Mouse (Mus musculus) c-Kit-positive CD71-negative TER-119-negative erythroid progenitor cells, embryonic 14.5 days (primary cell): Measurements from ENCODE around the gene C2cd4a.

Source experiments
- DNase-seq: peaks from one replicate; pipeline ENCODE4 v3.0.0-alpha.2; 2013; ENCODE audit warnings: low read depth

Gene C2cd4a

DNA sequence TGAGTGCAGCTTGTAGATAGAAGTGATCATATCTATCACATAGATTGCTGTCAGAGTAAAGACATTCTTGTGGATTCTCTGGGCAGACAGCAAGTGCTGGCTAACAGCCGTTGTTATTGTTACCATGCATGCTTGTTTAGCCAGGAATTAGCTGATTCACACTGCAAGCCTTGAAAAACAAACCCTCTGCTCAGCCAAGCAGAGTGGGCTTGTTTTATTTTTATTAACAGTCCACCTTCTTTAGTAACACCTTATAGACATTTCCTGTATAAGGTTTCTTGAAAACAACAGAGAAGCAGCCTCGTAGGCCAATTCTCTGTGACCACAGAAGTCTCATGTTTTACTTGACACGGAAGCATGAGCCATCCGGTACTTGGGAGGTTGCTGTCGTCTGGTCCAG, 2.4 kb upstream of the C2cd4a start:
- no peak for DNase-seq

DNA sequence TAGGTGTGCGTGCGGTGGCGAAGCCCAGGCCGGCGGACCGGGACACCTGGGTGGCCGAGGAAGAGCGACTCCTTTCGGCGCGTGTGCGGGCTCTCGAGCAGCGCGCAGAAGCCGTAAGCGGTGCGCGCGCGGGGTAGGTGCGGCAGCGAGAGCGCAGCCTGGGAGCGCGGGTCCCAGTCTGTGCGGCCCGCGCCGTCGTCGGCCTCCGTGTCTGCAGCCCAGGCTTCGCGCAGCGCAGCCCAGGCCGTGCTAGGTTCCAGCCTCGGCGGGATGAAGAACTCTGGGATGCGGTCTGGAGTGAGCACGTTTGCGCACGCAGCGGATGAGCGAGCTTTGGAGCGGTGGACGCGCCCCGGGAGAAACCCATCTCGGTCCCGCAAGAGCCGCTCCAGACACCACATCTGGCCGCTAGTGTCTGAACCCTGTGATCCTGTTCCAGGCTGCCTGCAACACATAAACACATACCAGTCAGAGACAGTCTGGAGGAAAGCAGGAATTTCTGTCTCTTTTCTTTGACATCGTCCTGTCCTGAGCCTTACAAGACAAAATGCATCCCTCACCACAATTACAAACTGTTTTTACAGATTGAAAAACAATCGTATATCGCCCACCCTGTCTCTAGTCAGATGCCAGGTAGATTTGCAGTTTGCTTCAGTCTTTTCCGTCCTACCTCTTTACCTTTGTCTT, 628 bp downstream of the C2cd4a start:
- no peak for DNase-seq

DNA sequence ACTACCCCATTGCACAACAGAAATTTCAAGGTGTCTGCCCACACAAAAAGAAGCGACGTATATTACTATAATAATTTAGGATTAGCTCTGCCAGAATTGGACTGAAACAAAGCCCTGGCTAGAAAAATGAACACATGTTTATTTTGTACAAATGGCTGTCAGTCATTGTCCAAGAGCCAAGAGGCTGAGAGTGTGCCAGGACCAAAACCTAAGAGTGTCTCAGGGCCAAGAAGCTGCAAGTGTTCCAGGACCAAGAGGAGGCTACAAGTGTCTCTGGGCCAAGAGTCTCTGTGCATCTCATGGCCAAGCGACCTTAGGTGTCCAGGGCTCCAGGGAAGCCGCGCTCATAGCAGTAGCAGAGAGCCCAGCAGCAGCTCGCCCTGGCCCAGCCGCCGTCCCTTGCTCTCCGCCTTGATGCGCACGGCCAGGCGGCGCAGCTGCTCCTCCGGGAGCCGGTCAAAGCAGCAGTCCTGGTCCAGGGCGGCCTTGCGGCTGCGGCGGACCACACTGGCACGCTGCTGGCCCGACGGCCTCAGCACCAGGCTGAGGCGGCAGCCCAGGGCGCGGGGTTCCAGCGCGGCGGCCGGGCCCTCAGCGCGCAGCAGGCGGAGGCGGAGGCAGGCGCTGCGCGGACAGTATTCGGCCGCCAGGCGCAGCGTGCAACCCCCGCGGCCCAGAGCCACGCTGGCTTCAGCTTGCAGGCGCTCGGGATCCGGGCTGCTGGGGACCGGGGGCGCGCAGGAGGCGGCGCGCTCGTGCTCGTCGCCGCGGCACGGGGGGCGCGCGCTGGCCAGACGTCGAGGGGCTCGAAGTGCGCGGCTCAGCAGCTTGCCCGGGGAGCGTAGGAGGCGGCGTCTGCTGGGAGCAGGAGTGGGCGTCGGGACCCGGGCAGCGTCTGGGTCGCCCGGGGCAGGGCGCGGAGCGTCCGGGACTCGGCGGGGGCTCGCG, 1.4 kb downstream of the C2cd4a start:
- no peak for DNase-seq

GRCm38 (mm10) chr9:67828182-67828581, 3.9 kb downstream of the C2cd4a start:
- no peak for DNase-seq

DNA sequence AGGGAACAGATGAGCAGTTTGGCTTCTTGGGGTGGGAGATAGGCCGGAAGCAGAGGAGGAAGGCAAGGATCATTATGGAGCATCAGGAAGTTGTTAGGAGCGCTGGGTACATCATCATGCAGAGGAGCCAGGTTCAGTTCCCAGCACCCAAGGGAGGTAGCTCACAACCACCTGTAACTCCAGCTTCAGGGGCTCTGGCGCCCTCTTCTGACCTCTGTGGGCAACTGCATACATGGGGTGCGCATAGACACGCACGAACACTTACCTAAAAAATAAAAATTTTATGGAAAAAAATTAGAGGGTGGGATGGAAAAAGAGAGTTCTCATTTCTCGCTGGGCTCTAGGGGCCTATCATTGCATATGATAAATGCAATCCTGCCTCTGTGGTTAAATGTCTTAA, 6.6 kb downstream of the C2cd4a start:
- DNase-seq = no peak

DNA sequence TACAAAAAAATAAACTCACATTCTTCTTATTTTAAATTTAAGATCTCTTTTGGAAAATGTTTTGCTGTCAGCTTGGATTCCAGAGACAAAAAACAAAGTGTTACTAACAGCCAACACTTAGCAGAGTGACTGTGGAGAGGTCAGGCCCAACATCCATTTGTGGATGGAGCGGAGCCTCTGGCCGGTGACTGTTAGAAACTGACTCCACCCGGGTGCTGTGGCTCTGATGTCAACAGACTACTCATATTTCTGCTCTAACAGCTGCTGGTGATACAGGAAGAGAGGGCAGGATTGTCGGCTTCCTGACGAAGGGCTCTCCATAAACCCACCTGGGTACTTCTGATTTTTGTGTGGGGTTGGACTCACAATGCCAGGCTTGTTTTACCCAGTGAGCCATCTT, 9.0 kb downstream of the C2cd4a start:
- DNase-seq = no peak

GRCm38 (mm10) chr9:67818668-67818950, 13.5 kb downstream of the C2cd4a start:
- no peak for DNase-seq

DNA sequence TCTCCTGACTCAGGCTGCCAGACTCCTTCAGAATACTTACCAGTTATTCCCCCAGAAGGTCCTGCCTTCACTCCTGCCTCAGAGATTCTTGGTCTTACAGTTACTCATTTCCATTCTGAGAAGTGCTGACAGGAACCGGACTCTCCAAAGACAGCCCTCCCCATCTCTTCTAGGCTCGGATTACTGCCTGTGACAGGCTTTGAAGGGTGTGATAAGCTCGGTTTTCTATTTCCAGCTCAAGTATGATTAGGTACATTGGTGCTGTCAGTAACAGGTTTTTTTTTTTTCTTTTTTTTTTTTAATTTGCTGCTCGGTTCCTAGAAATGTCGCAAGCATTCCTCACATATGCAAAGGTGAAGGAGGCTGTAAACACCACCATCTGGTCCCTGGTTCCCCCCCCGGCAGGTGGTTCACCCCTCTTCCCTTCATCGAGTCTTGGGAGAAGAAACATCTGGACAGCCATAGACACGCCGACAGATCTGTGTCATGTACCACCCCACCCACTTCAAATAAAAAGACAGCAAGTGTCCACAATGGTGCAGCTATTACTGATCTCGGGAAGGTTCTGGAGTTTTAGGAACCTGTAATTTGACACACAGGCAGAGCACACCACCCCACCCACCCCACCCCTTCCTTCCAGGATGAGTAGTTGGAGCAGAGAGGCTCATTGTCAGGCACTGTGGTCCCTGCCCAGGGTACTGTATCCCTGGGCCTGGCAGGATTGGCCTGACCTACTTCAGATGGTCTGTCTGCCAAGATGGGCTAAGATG, 14.0 kb downstream of the C2cd4a start:
- DNase-seq = no peak

- no peak for DNase-seq
Observed at GRCm38 (mm10) chr9:67816172-67816928, 15.8 kb downstream of the C2cd4a start.

DNA sequence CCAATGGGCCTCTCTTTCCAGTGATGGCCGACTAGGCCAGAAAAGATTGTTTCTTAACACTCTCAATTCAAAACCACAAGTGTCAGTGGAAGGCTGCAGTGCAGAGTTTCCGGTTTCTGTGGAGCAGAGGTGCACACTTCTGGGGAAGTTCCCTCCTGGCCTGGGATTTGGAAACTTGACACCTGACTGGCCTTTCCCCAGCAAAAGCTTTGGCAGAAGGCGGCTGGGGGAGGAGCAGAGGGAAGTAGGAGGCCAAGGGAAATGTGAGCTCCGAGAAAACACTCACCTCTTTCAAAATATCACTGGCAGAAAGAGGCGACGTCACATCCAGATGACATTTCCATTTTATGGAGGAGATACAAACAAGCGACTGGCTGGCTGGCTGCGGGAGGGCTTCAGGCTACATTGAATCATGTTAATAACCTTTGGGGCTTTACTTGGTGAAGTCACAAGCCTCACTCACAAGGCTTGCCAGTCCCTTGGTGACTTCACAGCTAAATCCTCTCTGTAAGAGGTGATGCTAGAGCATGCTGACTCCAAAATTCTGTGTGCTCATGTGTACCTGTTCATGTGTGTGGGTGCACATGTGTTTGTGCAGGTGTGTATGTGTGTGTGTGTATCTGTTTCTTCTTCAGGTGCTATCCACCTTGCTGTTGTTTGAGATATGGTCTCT, 18.3 kb downstream of the C2cd4a start:
- no peak for DNase-seq

DNA sequence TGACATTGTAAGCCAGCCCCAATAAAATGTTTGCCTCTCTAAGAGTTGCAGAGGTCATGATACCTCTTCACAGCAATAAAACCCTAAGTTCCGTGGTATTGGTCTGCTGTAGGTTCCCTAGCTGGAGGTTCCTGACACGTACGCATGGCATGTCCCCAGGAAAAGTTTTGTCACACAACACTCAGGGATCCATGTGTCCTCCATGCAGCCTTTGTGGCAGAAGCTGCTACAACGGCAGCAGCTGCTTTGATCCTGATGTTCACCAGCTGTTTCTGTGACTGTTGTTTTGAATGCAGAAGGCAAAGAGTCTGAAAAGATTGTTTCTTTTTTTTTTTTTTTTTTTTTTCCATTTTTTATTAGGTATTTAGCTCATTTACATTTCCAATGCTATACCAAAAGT, 19.0 kb downstream of the C2cd4a start:
- DNase-seq = no peak

DNA sequence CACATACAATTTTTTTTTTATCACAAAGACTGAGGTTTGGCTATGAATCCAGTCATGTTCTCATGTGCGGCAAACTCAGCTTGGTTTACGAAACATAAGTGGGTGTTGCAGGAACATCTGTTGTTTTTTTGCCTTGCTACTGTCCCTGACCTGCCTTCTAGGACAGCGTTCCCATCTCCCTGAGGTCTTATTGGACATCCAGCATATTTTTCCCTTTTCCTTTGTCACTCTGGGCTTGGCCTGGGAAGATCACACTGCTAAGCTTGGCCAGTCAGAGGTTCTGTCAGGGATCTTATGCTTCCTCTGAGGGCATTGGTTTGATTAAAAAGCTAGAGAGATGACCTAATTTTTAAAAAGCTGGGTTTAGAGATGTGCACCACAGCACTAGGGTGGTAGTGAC, 21.0 kb downstream of the C2cd4a start:
- no peak for DNase-seq

DNA sequence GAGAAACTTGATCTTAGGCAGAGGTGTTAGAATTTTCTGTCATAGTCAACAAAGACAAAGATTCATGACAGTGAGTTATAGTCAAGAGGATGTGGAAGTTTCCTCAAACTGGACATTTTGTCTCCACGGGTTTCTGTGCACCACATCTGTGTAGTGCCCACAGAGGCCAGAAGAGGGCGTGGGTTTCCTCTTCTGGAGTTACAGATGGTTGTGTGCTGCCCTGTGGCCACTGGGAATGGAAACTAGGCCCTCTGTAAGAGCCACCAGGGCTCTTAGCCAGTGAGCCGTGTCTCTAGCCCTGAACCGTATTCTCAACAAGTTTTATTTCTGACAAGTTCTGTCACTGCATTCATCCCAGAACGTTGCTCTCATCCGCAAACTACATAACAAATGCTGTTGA, 21.6 kb downstream of the C2cd4a start:
- DNase-seq = no peak

GRCm38 (mm10) chr9:67807000-67807399, 25.1 kb downstream of the C2cd4a start:
- no peak for DNase-seq

GRCm38 (mm10) chr9:67802241-67802640, 29.9 kb downstream of the C2cd4a start:
- peak; percentile 49 for DNase-seq

DNA sequence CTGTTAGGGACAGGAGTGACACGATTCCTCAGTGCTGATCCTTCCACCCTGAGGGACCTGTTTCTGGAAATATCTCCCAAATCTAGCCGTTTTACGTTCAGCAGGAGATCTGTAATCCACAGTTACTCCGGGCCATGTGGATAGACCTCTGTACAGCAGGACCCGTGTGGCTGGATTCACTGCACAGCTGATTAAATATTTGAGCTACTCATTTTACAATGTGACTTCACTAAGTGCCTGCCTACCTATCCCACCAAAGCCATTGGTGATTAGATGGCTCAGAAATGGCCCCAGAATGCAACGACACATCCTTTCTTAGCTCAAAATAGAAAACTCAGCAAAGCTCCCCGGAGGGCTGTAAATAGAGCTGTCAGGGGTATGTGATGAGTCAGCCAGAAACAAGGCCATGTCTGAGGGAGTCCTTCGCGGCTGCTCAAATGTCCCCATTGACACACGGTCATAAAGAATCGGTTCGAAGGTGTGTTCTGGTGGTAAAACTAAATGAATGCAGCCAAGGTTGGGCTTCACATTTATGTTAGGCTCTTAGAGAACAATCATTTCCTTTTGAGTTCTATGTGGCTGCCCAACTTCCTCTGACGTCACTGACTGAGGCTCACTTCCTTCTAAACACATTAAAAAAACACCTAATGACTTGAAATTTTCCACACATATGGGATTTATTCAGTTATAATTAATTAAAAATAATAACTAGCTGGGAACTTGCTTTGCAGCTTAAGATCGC, 32.9 kb downstream of the C2cd4a start:
- no peak for DNase-seq

- no peak for DNase-seq
Observed at GRCm38 (mm10) chr9:67795205-67795675, 36.9 kb downstream of the C2cd4a start.

DNA sequence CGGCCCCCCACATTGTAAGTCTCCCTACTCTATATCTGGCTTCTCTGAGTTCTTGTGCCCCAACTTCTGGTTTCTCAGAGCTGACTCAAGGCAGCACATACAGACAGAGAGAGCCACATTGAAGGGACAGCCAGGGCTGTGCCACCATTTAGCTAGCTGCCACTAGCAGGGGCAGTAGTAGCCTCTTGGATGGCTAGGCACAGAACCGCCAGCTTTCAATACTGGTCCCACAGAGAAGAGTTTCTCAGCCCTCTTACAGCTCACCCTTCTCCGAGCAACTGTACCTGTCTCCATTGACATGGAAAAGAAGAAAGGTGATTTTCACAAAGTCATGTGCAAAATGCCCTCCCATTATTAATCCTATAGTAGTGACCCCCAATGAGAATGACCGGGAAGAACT, 37.5 kb downstream of the C2cd4a start:
- DNase-seq = no peak

DNA sequence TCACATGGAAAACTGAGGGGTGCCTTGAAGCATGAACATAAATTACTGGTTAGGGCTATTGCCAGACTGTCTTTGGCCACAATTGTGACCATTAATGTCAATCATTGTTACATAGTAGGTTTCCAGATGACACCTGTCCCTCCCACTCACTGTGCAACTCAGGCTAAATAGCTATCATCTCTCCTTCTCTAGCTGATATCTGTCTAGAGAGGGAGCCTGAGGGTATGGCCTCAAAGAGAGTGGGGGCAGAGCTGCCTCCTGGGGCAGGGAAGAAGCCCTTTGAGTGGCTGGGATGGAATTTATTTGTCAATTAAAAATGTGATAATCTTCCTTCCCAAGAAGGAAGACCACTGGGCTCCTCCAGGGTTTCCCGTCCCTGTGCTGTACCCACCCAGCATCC, 37.9 kb downstream of the C2cd4a start:
- no peak for DNase-seq

GRCm38 (mm10) chr9:67793501-67793900, 38.6 kb downstream of the C2cd4a start:
- no peak for DNase-seq

GRCm38 (mm10) chr9:67792405-67792804, 39.7 kb downstream of the C2cd4a start:
- no peak for DNase-seq
